Mouse (Mus musculus) erythroblast, adult 5-6 weeks (primary cell): ENCODE measurements around the gene Bsn. TPM values are rescaled to one million over a fixed set of nuclear protein-coding genes. Genes with fewer than 3 reads are reported as not detected.
A peak's percentile ranks its signal among the peaks of the same experiment; 100 is the strongest.
"Not testable (repeated sequence)": the region's sequence is repeated elsewhere in the genome, so short reads cannot be mapped to it uniquely, and the experiment has no call there.

Experiments
- ATAC-seq: replicated peaks from 2 replicates; pipeline ENCODE4 v1.8.0; 2016; ENCODE audit warnings: moderate number of reproducible peaks, mild to moderate bottlenecking, moderate TSS enrichment, inconsistent platforms; ENCODE audit not compliant: poor library complexity, low FRiP score, severe bottlenecking
- total RNA-seq, 2 experiments: library from RNA; stranded (forward) in 1 of 2; stranded (reverse) in 1 of 2; fragments of 150-400 nt in 1 of 2; fragments of 200-764, 138-1000 nt in 1 of 2; gene quantifications; 2 replicates each; pipeline versions ENCODE4 v1.2.3 to v1.2.4; 2015 to 2017; ENCODE audit warnings: low replicate concordance in 2 of 2

Bsn gene
- total RNA-seq, 2 experiments from 2014 or later = 0.38 to 1.3 TPM

DNA sequence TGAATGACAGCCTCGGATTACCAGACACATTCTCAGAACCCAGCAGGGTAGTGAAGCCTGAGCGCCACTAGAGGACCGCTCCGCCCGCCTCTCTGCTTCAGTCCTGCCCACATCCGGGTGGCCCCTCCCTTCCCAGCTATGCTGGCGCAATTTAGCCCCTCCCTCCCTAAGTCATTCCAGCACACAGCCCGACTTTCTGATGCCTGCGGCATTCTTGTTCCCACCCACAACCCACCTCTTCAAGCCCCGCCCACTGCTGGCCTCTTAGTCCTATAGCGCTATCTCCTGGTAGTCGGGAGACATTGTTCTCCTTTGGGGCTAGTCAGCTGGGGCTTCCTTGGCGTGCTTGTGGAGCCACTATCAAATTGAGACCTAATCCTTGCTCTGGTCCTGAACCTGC lies 11.0 kb upstream of the Bsn start:
- peak; percentile 94 for ATAC-seq

DNA sequence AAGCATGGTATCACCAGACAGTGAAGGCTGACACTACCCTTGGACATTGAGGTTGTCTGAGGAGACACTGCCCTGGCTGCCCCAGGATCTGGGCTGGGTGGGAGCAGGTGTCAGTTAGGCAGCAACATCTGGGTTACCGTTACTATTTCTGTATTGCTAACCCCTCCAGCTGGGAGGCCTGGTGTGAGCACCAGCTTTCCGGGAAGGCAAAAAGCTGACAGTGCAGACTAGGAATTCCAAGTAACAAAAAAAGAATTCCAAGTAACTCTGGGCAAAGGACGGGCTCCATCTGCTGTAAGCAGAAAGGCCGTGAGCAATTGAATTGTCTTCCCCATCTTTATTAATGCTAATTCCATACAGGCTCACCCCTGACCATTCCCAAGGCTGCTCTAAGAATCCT lies 8.4 kb upstream of the Bsn start:
- ATAC-seq = no peak

DNA sequence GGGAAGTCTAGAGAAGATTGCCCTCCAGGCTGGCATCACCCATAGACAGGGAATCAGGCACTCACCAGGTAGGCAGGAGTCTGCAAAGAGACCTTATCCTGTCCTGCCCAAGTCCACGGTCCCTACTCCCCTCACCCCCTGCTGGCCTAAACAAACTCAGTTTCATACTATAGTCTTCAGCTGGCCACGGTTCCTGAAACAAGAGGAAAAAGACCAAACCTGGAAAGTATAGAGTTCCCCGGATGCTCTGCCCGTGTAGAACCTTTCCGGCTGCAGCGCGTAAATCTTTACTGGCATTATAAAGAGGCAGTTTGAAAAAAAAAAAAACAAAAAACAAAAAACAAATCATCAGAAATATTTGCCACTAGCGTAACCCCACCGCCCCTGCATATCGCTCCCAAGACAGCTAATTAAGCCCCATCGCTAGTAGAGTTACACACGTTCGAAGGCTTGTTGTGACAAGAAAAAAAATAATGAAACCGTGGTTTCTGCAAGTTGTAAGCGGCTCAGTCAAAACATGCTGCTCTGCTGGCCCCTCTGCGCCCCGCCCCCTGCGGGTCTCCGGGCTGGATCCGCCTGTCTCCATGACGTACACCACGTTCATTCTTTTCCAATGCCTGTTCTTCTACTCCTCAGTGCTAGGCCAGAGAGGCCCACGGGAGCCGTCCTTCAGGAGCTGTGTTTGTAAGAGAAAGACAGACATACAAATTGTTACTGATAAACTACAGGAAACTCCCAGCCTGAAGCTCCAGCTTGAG lies 6.9 kb upstream of the Bsn start:
- no peak for ATAC-seq

DNA sequence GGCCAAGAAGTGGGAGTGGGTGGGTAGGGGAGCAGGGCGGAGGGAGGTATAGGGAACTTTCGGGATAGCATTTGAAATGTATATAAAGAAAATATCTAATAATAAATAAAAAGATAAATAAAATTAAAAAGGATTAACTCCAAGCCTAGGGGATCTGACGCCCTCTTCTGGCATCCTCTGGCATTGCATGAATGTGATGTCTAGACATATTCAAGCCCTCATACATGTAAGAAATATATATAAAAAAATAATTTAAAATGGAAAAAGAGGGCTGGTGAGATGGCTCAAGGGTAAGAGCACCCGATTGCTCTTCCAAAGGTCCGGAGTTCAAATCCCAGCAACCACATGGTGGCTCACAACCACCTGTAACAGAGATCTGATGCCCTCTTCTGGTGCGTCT lies 6.0 kb upstream of the Bsn start:
- not testable (repeated sequence) for ATAC-seq

DNA sequence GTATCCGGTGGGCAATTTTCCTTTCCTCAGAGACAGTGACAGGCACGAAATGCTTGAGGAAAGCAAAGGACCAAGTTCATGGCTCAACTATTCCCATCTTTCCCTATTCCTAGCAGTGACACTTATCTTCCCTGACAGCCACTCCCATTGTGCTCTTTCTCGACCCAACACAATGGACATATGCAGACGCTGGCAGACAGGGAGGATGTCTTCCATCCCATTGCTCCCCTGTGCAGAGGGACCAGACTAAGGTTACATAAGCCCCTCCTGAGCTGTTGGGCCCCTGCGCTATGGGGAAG lies 747 bp downstream of the Bsn start:
- no peak for ATAC-seq

DNA sequence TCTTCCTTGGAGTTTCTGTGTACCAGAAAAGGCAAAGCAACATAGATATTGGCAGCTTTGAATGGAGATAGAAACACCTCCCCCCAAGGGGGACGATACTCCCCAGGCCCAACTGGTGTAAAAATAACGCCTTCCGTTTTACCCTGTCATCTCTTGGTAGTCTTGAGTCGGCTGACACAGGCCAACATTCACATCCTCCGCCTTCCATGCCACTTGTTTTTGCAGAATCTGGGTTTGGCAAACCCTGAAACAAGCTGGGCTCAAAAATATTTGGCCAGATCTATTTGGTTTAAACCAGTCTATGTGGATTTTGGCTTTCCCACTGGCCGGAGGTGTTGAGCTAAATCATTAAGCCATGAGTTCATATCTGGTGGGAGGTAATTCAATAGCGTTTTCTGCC lies 1.2 kb downstream of the Bsn start:
- no peak for ATAC-seq

DNA sequence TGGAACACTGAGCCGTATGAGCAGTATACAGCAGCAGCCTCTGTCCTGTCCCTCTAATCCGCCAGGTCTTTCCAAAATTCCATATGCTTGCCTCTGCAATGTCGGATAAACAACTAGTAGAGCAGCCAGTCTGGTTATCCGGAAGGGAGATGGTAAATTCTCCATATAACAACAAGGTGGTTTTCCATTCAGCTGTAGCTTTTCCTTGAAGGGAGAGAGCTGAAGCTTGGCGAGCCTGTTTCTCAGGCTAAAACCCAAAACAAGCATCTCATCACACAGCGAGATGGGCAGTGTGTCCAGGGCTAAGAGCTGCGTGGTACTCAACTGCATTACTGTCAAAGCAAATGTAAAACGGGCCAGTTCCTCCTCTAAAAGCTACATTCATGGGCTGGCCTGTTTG lies 1.7 kb downstream of the Bsn start:
- ATAC-seq = no peak

DNA sequence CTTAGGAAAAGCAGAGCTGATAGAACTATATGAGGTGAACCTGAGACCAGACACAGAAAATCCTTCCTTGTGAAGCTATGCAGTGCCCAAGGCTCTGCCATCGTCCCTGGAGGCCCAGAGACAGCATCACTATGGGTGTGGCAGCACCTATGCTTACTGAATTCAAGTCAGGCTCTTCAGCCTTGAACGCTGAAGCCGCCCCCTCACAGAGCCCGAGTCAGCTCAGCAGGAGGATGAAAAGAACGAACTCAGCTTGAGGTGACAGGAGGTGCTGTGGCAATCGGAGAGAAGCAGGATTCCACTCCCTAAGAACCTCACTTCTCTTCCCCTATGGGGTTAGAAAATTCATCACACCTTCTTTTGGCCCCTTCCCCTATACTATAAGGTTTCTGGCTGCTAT lies 2.6 kb downstream of the Bsn start:
- ATAC-seq = no peak

DNA sequence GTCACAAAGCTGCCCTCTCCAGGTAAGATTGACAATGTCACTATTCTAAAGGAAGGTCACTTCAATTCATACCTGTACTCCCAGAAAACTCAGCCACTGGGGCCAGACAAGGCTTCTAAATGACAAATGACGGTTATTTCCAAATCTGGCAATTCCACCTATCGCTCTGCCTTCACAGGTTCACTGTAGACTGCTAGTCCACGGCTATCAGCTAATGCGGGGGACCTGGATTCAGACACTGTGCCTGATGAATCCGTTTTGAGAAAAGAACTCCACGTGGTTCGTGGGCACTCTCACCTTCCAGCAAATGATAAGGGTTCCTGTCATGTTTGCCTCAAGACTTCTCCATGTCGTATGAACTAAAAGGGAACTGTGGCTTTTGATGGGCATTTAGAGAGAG lies 4.4 kb downstream of the Bsn start:
- ATAC-seq = no peak

DNA sequence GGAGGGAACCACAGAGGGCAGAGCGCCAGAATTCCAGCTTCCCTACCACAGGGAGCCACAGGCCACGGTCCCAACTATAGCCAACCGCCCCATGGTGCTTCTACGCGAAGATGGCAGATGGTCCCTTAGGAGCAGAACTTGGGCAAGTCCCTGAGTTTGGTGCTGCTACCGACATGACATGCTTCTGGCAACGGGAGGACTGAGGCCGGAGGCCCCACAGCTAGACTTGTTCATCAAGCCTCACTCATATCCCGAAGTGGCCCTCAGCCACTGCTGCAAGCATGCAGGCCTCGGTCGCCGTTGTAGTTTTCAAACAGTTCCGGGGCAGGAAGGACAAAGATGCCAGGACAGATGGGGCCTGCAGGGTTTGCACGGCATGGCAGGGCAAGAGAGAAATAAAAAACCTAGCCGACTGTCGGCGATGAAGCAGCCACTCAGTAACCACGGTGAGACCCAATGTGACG lies 6.6 kb downstream of the Bsn start:
- no peak for ATAC-seq

DNA sequence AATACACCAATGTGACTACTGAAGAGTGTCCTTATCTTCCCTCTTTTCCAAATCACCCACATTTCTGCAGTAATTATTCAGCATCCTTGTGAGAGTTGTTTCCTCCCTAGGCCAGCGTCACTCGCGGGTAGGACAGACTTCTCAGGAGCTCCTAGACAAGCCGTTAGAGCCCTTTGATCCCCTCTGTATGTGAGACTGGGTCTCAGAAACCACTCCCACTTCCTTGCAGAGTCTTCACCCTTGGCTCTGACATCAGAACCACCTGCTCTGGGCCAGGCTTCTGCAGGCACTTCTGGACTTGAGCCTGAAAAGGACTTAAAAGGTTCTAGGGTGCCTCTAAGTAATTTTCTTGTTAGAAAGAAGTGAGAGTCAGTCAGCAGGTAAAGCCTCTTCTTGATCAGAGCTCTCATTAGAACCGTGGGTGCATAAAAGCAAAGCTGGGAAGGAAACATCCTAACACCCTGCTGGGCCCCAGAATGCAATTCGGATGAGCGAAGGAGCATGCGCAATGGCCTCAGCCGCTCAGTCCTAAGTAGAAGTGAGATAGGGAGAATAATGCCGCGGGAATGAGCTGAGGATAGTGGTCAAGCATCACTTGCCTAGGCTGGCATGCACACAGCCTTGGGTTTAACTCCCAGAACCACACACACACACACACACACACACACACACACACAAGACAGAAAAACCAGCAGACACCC lies 7.2 kb downstream of the Bsn start:
- ATAC-seq = no peak

DNA sequence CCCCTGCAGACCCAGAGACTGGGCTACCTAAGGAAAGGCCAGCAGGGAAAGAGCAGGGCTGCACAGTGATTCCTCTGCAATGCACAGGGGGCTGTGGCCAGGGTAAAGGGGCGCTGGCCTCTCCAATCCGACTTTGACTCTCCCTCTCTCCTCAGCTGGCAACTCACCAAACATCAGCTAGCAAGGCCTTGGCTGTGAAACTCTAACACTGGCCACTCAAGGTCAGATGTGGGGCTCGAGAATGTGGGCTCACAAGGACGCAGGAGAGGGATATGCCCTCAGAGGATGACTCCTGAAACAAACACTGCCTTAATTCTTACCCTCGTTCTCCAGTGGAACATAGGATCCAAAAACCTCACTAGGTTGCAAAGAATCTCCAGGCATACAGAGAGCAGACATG lies 11.8 kb downstream of the Bsn start:
- no peak for ATAC-seq

DNA sequence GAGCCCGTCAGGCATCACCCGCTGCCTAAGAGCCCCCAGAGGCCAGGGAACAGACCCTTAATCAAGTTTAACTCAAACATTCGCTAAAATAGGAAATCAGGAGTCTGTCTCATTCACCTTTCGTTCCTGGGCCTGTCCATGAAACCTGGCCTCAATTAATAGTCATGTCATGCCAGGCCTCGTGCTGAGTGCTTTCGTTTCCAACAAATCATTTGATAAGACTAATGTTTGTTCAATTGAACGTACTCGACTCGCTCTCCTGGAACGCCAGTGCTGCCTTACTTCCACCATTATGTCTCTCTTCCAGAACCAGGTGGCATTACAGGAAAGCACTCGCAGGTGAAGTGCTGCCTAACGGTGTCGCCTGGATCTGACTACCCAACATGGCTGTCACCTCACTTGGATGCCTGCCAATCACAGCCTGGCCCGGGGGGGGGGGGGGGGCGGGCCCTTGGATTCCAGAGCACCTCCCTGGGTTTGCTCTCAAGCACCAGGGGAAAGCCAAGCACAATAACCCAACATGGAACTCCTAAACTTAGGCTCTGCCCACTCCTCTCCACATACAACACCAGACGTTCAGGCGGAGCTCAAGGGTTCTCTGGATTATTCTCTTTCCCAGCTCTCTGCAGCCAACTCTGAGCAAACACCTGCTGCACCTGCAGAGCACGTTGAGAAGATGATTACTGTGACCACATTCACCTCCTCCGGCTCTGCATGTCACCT lies 14.9 kb downstream of the Bsn start:
- no peak for ATAC-seq

DNA sequence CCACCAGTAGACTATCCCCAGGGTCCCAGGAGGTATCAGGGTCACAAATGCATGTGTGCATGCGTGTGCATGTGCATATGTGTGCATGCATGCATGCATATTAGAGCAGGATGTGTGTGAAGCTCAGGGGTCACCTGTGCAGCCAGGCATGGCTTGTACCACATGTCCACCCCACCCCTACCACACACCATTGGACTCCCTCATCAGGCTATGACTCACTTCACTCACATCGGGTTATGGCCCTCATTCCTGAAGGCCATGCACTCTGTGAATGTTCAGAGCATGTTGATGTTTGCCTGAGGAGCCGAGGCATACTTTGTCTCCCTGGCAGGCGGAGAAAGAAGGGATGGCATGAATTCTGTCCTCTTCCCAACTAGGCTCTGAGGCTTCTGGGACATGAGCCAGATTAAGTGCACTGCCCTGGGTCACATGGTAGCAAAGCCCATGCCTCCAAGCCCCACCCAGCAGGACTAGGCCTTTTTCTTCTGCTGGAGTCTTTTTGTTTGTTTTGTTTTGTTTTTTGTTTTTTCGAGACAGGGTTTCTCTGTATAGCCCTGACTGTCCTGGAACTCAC lies 17.3 kb downstream of the Bsn start:
- ATAC-seq = 0 out of 2 replicates have a peak, but pooled peaks have one; percentile 22

DNA sequence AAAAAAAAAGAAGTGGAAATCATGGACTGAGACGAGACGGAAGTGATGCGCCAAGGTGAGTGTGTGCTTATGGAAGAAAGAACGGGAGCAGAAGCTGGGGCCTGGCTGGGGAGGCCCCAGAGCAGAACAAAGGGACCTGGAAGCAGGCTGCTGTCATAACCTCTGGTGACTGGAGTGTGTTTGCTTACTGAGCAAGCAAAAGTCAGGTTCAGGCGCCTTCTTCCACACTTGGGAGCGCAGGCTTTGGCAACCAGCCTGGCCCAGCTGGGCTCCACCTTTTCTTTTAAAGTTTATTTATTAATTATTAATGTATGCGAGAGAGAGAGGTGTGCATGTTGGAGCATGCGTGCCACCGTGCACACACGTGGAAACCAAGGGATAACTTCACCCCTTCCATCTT lies 20.4 kb downstream of the Bsn start:
- ATAC-seq = no peak

DNA sequence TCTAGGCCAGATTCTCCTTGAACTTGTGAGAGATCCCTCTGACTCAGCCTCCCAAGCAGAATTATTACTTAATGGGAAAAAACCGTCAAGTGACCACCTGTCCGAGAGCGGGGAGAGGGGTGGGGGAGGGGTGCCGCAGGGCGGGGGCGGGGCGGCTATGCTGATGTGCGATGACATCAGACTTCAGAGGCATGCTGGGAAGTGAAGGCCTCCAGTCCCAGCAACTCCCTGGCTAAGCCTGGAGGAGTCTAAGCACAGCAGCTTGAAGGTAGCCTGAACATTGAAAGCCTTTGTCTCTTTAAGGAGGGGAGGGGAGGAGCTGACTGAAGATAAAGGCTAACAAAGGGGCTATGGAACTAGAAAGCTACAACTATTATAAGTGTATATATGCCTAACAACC lies 25.0 kb downstream of the Bsn start:
- ATAC-seq = no peak

DNA sequence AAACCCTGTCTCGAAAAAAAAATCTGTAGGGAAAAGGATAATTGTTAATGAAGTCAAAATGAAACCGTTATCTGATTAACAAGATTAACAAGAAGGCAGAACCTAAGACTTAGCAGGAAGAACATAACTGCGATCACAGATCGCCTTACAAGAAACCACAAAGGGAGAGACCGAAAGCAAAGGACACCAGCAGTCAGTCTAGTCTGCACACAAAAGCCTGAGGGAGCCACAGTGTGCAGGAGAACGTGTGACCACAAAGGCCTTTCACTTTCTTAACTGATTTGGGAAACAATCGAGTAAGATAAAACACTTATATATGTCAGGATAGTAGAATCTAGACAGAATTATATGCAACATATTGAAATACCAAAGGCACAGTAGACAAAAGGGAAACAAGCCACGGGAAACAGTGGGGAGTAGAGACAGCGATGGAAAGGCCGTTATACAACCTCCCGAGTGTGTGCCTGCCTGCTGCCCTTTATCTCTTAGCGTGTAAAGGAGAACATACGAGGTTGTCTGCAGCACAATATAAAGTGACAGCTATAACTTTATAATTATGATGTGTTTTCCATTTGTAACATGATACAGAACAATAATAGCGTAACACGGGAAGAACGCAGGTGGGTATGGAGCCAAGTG lies 26.4 kb downstream of the Bsn start:
- ATAC-seq = no peak

DNA sequence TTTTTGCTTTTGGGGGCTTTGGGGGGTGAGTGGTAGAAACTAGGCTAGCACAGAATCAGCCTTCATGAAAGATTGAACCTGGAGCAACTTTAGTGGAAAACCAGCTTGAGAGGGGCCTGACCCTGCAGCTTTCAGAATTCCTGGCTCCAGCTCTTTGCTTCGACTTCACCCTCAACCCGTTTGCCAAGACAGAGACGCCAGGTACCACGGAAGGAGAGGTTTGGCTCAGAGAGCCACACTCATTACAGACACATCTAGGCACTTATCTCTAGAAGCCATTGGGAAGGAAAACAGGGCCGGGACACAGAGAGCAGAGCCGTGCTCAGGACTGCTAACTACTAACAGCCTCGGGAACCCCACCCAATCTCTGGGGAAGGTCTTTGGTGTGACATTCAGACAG lies 32.3 kb downstream of the Bsn start:
- no peak for ATAC-seq

DNA sequence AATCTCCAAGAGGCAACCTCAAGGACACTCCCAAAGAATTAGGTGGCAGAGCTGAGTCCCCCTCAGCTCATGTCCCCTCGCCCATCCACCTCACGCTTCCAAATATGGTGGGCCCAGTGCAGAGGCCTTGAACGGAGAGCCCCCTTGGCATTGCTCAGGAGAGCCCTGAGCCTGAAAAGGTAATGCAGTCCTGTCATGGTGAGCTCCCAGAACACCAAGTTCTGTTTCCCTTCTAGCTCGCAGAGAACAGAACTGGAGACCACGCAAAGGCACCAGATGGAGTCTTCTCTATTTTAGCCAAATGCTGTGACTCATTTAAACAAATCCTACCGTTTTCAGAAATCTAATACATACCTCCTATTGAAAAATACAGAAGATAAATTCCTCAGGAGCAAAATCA lies 32.7 kb downstream of the Bsn start:
- ATAC-seq = no peak

DNA sequence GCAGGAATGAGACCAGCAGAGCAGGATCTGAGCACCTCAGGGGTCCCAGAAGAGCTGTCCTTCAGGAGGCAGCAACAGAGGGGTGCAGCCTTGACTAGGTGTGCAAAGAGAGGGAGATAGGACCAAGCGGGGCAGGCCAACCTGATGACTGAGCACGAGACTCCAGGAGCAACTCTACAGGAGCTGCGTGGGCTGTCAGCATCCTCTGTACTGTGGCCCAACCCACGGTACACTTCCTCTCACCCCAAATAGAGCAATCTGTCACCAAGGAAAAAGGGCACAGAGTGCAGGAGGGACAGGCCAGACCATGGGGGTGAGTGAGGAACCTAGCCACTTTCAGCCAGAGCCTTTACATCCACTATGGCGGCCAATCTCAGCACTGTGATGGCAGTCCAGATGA lies 33.4 kb downstream of the Bsn start:
- no peak for ATAC-seq
